Mouse (Mus musculus) stomach, adult 2 months (tissue): ENCODE results near the gene Fmo6. TPM values are rescaled to one million over a fixed set of nuclear protein-coding genes. Genes with fewer than 3 reads are reported as not detected.

Experiments used
- polyA plus RNA-seq: library from polyadenylated mRNA; depleted of rRNA; stranded (reverse); fragments of >200 nt; gene quantifications from 2 replicates; pipeline ENCODE4 v1.2.3, GENCODE M21; 2012; rRNA removed

Fmo6 gene
- not detected in 2 replicates for polyA plus RNA-seq

DNA sequence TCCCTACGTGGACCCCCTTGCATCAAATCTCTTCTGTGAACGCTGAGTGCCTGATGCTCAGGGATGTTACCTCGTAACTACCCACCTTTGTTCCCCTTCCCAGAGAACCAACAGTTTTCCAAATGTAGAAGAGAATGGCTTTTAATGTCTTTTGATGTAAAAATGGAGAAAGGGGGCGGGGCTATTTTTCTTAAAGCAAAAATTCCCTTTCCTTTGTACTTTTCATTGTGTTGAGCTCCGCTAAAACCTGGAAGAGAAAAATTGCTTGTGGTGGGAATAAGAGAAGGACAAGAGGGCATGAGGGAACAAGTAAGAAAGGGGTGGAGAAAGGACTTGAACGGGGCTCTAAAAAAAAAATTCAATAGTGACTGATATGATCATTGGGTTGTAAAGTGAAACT lies at the start of gene Fmo6:
Fmo6 (minus strand) TSS at position 101 of the 400 bp plus-strand sequence.

DNA sequence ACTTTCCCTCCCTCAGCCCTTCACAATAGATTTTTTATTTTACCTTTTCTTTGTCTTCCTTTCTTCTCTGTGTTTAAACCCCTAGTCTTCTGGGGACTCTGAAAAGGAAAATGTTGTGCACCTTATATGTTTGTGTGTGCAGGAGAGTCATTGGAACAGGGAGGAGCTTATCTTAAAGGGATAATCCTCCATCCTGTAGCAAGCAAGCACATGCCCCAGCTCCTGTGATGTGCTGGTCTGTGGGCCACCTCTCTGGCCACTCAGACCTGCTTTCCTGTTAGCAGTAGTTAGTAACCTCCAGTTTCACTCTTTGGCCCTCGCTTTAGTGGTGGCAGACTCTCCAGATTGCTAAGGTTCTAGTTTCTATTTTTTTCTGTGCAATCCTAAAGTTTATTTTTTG lies 47.1 kb upstream of the Fmo6 start, which contains the start of gene Fmo3:
Fmo3 (minus strand) TSS at position 101 of the 400 bp plus-strand sequence.

DNA sequence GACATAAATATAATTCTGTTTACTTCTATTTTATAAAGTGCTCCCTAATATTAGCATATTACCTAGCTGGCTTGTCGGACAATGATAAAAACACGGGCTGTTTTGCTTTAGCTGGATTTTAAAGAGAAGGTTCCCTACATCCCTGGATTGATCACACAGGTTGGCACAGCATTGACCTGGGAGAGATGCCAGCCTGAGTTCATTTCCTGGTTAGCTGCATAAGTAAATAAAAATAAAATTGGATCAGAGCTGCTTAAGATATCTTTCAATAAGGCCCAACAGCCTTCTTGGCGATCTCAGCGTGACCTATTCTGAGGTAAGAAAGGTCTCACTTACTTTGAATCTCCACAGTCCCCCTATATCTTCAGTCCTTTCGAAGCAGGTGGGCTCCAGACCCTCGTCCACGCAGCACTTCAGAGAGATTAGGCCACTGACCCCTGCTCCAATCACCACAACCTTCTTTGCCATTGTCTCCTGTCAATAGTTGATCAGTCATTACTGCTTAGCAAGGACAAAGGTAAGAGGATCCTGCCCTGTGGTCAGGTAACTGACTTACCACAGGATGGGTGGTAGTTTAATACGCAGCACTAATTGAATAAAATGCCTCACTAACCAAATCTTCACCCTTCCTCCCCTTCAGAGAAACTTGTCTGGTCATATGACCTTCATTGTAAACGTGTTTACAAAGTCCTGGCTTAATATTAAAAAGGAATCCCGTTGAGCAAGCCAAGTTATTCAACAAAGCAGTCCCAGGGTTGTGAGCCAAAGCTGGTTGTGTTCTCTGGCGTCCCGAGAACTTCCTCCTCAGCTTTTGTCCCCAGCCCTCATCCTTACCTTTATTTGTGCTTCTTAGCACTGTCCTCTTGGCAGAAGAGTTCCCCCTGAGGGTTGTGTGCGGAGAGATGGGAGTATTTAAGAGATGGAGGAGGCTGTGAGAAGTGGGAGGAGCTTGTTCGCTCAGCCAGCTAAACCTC lies 39.2 kb downstream of the Fmo6 start, which contains the start of gene Fmo2:
Fmo2 (minus strand) TSS at position 889 of the 974 bp plus-strand sequence.

Other genes with a start within 250 kb of the Fmo6 start
- 7.8 and 12.9 TPM in 2 replicates for gene Prrc2c, start 197.0 kb downstream of the Fmo6 start, polyA plus RNA-seq
- 0.13 TPM in 1 of 2 replicates, not detected in the other for gene Fmo4, start 123.5 kb downstream of the Fmo6 start, polyA plus RNA-seq
- 0.33 and 2.3 TPM in 2 replicates for gene Fmo1, start 70.9 kb downstream of the Fmo6 start, polyA plus RNA-seq
- 0.78 and 1.9 TPM in 2 replicates for gene Fmo2, start 38.8 kb downstream of the Fmo6 start, polyA plus RNA-seq
- gene Fmo3, start 47.0 kb upstream of the Fmo6 start, polyA plus RNA-seq = not detected in 2 replicates
- gene Mroh9, start 148.2 kb upstream of the Fmo6 start, polyA plus RNA-seq = not detected in 2 replicates